Mouse (Mus musculus) neural tube, embryonic 13.5 days (tissue): ENCODE results near the gene Barx2. TPM values are rescaled to one million over a fixed set of nuclear protein-coding genes. Genes with fewer than 3 reads are reported as not detected.

ENCODE experiments used
- ATAC-seq: fragments of 200-750 bp; cut with Nextera tagmentation; 2 replicates; pipeline ENCODE4 v1.8.0; 2017; ENCODE audit warnings: low read depth, mild to moderate bottlenecking, moderate TSS enrichment, moderate library complexity
- H3K27ac ChIP-seq: fragments of 300-500 bp; sonication (generic); replicated peaks from 2 replicates; pipeline ENCODE4 v1.5.1; 2015; ENCODE audit warnings: moderate library complexity, mild to moderate bottlenecking, inconsistent platforms
- H3K27me3 ChIP-seq: fragments of 300-500 bp; sonication (generic); 2 replicates; pipeline ENCODE4 v1.6.1; 2015; ENCODE audit warnings: mild to moderate bottlenecking, inconsistent platforms
- H3K36me3 ChIP-seq: fragments of 300-500 bp; sonication (generic); 2 replicates; pipeline ENCODE4 v1.6.1; 2015; ENCODE audit warnings: mild to moderate bottlenecking, inconsistent platforms
- H3K4me1 ChIP-seq: fragments of 300-500 bp; sonication (generic); replicated peaks from 2 replicates; pipeline ENCODE4 v1.6.1; 2015; ENCODE audit warnings: inconsistent platforms
- H3K4me2 ChIP-seq: fragments of 300-500 bp; sonication (generic); 2 replicates; pipeline ENCODE4 v1.6.1; 2015; ENCODE audit warnings: inconsistent platforms, mild to moderate bottlenecking, moderate library complexity
- H3K4me3 ChIP-seq: fragments of 300-500 bp; sonication (generic); 2 replicates; pipeline ENCODE4 v1.5.1; 2015; ENCODE audit warnings: mild to moderate bottlenecking, inconsistent platforms
- H3K9ac ChIP-seq: fragments of 300-500 bp; sonication (generic); 2 replicates; pipeline ENCODE4 v1.6.1; 2015; ENCODE audit warnings: moderate library complexity, mild to moderate bottlenecking, inconsistent platforms
- H3K9me3 ChIP-seq: fragments of 300-500 bp; sonication (generic); 2 replicates; pipeline ENCODE4 v1.6.1; 2016; ENCODE audit warnings: inconsistent platforms
- WGBS: fragments of 180-500 bp; shearing (Covaris S2); methylation state at CpG from one replicate; pipeline ENCODE4 v1.1.7; 2015; 5-methylcytosine and 5-hydroxymethylcytosine counted together
- polyA plus RNA-seq: library from polyadenylated mRNA; unstranded; fragments of >200 nt; fragmentation: Nextera tagmentation; extraction: Ambion mirVana; gene quantifications from 2 replicates; pipeline ENCODE4 v1.2.1, GENCODE M21; 2015

The Barx2 gene
- polyA plus RNA-seq, 1 experiment from 2014 or later: not detected

- H3K27ac ChIP-seq: no peak overlapping the region
- WGBS: 77% methylated on average over 2 of the region's 2 CpGs
- H3K4me1 ChIP-seq: no peaks in the 10 kb centered on the region
- H3K4me2 ChIP-seq: no peak overlapping the region
- no peak for ATAC-seq
- H3K36me3 ChIP-seq: no peaks in the 10 kb centered on the region
- no peak overlapping the region for H3K4me3 ChIP-seq
- no peak overlapping the region for H3K9ac ChIP-seq
- H3K27me3 ChIP-seq: no peaks in the 10 kb centered on the region
- H3K9me3 ChIP-seq: no peaks in the 10 kb centered on the region
These were observed 30.9 kb downstream of the Barx2 start for GRCm38 (mm10) chr9:31882376-31882775.

GRCm38 (mm10) chr9:31875556-31875955 lies 37.7 kb downstream of the Barx2 start:
- no peak for ATAC-seq
- H3K36me3 ChIP-seq: no peaks in the 10 kb centered on the region
- H3K27me3 ChIP-seq: no peaks in the 10 kb centered on the region
- 87% methylated on average over 3 of the region's 3 CpGs for WGBS
- H3K9me3 ChIP-seq: no peaks in the 10 kb centered on the region
- H3K4me1 ChIP-seq: no peaks in the 10 kb centered on the region
- no peak overlapping the region for H3K4me3 ChIP-seq
- no peak overlapping the region for H3K4me2 ChIP-seq
- H3K27ac ChIP-seq: no peak overlapping the region
- H3K9ac ChIP-seq: no peak overlapping the region

- H3K9ac ChIP-seq: no peak overlapping the region
- no peak overlapping the region for H3K4me3 ChIP-seq
- no peaks in the 10 kb centered on the region for H3K27me3 ChIP-seq
- H3K36me3 ChIP-seq: no peaks in the 10 kb centered on the region
- no peaks in the 10 kb centered on the region for H3K9me3 ChIP-seq
- ATAC-seq: no peak
- no peaks in the 10 kb centered on the region for H3K4me1 ChIP-seq
- no peak overlapping the region for H3K4me2 ChIP-seq
- H3K27ac ChIP-seq: no peak overlapping the region
- whole genome bisulfite sequencing: 89% methylated on average over 3 of the region's 3 CpGs
These were observed 39.0 kb downstream of the Barx2 start for GRCm38 (mm10) chr9:31874236-31874635.

- Histone ChIP-seq H3K4me2 (no peak overlapping the region), H3K9ac (no peak overlapping the region), H3K9me3 (no peaks in the 10 kb centered on the region), H3K4me3 (no peak overlapping the region), H3K4me1 (no peaks in the 10 kb centered on the region), H3K27me3 (no peaks in the 10 kb centered on the region), H3K36me3 (no peaks in the 10 kb centered on the region), H3K27ac (no peak overlapping the region)
- WGBS: 36% methylated on average over 4 of the region's 4 CpGs
- ATAC-seq: no peak
These were observed 41.9 kb downstream of the Barx2 start for GRCm38 (mm10) chr9:31871410-31871809.

GRCm38 (mm10) chr9:31868823-31869460 lies 44.3 kb downstream of the Barx2 start:
- Histone ChIP-seq H3K4me2 (no peak overlapping the region), H3K9ac (no peak overlapping the region), H3K36me3 (no peaks in the 10 kb centered on the region), H3K4me1 (no peaks in the 10 kb centered on the region), H3K27me3 (no peaks in the 10 kb centered on the region), H3K9me3 (no peaks in the 10 kb centered on the region), H3K27ac (no peak overlapping the region), H3K4me3 (no peak overlapping the region)
- 87% methylated on average over 2 of the region's 2 CpGs for WGBS
- no peak for ATAC-seq

- no peaks in the 10 kb centered on the region for H3K36me3 ChIP-seq
- no peak overlapping the region for H3K4me2 ChIP-seq
- H3K9me3 ChIP-seq: no peaks in the 10 kb centered on the region
- WGBS: 70% methylated on average over 6 of the region's 6 CpGs
- no peak overlapping the region for H3K27ac ChIP-seq
- H3K4me3 ChIP-seq: no peak overlapping the region
- peaks cover 6% of the 10 kb centered on the region for H3K27me3 ChIP-seq
- no peak for ATAC-seq
- no peak overlapping the region for H3K9ac ChIP-seq
- peaks cover 2% of the 10 kb centered on the region; the same call in 1 of the 2 replicates for H3K4me1 ChIP-seq
These were observed 49.4 kb downstream of the Barx2 start for GRCm38 (mm10) chr9:31863830-31864229.

- Histone ChIP-seq H3K27ac (no peak overlapping the region), H3K27me3 (peaks cover 17% of the 10 kb centered on the region), H3K9ac (no peak overlapping the region), H3K9me3 (no peaks in the 10 kb centered on the region), H3K36me3 (no peaks in the 10 kb centered on the region), H3K4me2 (no peak overlapping the region), H3K4me1 (peaks cover 12% of the 10 kb centered on the region), H3K4me3 (no peak overlapping the region)
- ATAC-seq: no peak
- WGBS: 82% methylated on average over 5 of the region's 5 CpGs
These were observed 53.8 kb downstream of the Barx2 start for GRCm38 (mm10) chr9:31859446-31859845.

GRCm38 (mm10) chr9:31858720-31859340 lies 54.4 kb downstream of the Barx2 start:
- peaks cover 17% of the 10 kb centered on the region for H3K27me3 ChIP-seq
- ATAC-seq: peak; percentile 79
- H3K4me2 ChIP-seq: peak overlapping the region; percentile 54
- peaks cover 12% of the 10 kb centered on the region for H3K4me1 ChIP-seq
- no peaks in the 10 kb centered on the region for H3K9me3 ChIP-seq
- H3K36me3 ChIP-seq: no peaks in the 10 kb centered on the region
- H3K9ac ChIP-seq: 0 out of 2 replicates have a peak overlapping the region, but pooled peaks have one; percentile 51
- H3K4me3 ChIP-seq: peak overlapping the region; percentile 24
- no peak overlapping the region for H3K27ac ChIP-seq
- WGBS: 7% methylated on average over 20 of the region's 20 CpGs

- no peak overlapping the region for H3K4me2 ChIP-seq
- peaks cover 17% of the 10 kb centered on the region for H3K27me3 ChIP-seq
- H3K4me3 ChIP-seq: no peak overlapping the region
- H3K27ac ChIP-seq: no peak overlapping the region
- WGBS: 75% methylated on average over 1 of the region's 1 CpGs
- no peaks in the 10 kb centered on the region for H3K36me3 ChIP-seq
- H3K4me1 ChIP-seq: peaks cover 12% of the 10 kb centered on the region
- no peaks in the 10 kb centered on the region for H3K9me3 ChIP-seq
- H3K9ac ChIP-seq: no peak overlapping the region
- no peak; the same call in 1 of the 2 replicates for ATAC-seq
These were observed 55.8 kb downstream of the Barx2 start for GRCm38 (mm10) chr9:31857512-31857911.

- no peak overlapping the region for H3K4me2 ChIP-seq
- H3K27me3 ChIP-seq: peaks cover 17% of the 10 kb centered on the region
- no peak overlapping the region for H3K4me3 ChIP-seq
- no peak overlapping the region for H3K27ac ChIP-seq
- no peaks in the 10 kb centered on the region for H3K36me3 ChIP-seq
- H3K9me3 ChIP-seq: no peaks in the 10 kb centered on the region
- ATAC-seq: no peak
- no peak overlapping the region for H3K9ac ChIP-seq
- H3K4me1 ChIP-seq: peaks cover 12% of the 10 kb centered on the region
- 34% methylated on average over 8 of the region's 8 CpGs for WGBS
These were observed 56.8 kb downstream of the Barx2 start for GRCm38 (mm10) chr9:31856437-31856836.

- Histone ChIP-seq H3K9ac (no peak overlapping the region), H3K27ac (no peak overlapping the region), H3K36me3 (no peaks in the 10 kb centered on the region), H3K4me1 (peaks cover 12% of the 10 kb centered on the region), H3K4me3 (no peak overlapping the region), H3K9me3 (no peaks in the 10 kb centered on the region), H3K27me3 (peaks cover 17% of the 10 kb centered on the region), H3K4me2 (no peak overlapping the region)
- ATAC-seq: no peak
- 84% methylated on average over 6 of the region's 6 CpGs for WGBS
These were observed 57.6 kb downstream of the Barx2 start for GRCm38 (mm10) chr9:31855668-31856067.

GRCm38 (mm10) chr9:31851710-31852109 lies 61.6 kb downstream of the Barx2 start:
- Histone ChIP-seq H3K4me2 (no peak overlapping the region), H3K9ac (no peak overlapping the region), H3K4me1 (no peaks in the 10 kb centered on the region), H3K4me3 (no peak overlapping the region), H3K9me3 (no peaks in the 10 kb centered on the region), H3K27ac (no peak overlapping the region), H3K36me3 (no peaks in the 10 kb centered on the region), H3K27me3 (0 out of 2 replicates have a peak, but pooled peaks cover 3% of the 10 kb centered on the region)
- WGBS: 81% methylated on average over 8 of the region's 8 CpGs
- no peak for ATAC-seq

GRCm38 (mm10) chr9:31850706-31851105 lies 62.6 kb downstream of the Barx2 start:
- Histone ChIP-seq H3K36me3 (no peaks in the 10 kb centered on the region), H3K9me3 (no peaks in the 10 kb centered on the region), H3K4me1 (no peaks in the 10 kb centered on the region), H3K27me3 (no peaks in the 10 kb centered on the region), H3K4me3 (no peak overlapping the region), H3K4me2 (no peak overlapping the region), H3K9ac (no peak overlapping the region), H3K27ac (no peak overlapping the region)
- no peak for ATAC-seq
- WGBS: 91% methylated on average over 4 of the region's 4 CpGs
